Mouse (Mus musculus) embryo, embryonic 9.5 days (tissue): ENCODE measurements around the gene Faap100.
"Not testable (repeated sequence)": the region's sequence is repeated elsewhere in the genome, so short reads cannot be mapped to it uniquely, and the experiment has no call there.

Source experiments
- DNase-seq: peaks from one replicate; pipeline ENCODE4 v3.0.0-alpha.2; 2017; ENCODE audit errors: extremely low spot score

Faap100 gene

DNA sequence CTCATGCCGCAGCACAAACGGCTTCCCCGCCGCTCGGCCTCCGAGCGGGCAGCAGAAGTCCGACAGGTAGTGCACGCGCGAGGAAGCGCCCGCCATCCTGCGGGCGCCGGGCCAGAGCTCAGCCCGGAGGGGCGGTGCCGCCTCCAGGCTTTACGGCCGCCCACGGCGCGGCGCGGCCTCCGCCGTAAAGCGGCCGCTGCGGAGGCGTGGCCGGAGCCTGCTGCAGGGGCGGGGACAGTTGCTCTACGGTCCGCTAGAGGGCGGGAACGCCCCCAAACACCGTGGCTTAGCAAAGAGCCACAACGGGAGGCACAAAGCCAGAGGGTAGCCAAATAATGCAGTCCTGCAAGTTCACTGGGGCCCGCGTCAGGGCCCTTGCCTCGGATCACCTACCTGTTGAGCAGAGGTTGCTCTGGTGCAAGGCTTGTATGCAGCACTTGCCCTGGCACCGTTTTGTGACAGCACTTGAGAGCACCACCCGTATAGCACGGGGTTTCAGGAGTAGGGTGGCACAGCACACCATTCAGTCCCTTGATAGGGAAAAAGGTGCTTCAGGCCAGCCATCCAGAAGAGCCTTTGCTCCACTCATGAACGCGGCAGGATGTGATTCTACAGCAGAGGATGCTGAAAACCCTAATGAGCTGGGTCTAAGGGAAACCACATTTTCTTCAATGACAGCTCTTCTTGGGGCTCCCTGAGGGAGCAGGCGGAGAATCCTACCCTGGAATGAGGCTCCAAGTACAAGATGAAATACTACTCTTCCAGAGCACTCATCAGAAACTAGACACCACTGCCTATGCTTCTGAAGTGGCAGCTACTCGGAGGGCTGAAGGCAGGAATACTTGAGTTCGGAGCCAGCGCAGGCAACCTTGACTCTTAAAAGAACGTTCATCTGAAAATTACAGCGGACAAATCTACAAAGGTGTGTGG lies at the start of gene Faap100:
Gene Faap100, minus strand, starts transcription at position 154 of the 930 bp plus-strand sequence.
- peak; percentile 88 for DNase-seq

DNA sequence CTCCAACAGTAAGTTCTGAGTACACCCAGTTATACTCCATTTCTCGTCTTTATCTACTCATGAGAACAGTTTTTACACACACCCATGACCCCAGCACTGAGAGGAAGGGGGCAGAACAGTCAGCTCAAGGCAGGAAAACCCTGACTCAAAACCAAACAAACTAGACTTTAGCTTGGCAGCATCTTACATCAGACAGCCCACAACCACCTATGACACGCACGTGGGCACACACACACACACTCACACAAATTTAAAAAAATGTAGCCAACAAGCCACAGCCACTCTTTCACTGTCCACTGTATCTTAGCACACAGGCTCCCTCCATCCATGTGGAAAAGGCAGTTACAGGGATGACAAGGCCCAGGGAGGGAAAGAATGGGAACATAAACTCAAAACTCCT lies 48.2 kb upstream of the Faap100 start:
- DNase-seq = no peak

DNA sequence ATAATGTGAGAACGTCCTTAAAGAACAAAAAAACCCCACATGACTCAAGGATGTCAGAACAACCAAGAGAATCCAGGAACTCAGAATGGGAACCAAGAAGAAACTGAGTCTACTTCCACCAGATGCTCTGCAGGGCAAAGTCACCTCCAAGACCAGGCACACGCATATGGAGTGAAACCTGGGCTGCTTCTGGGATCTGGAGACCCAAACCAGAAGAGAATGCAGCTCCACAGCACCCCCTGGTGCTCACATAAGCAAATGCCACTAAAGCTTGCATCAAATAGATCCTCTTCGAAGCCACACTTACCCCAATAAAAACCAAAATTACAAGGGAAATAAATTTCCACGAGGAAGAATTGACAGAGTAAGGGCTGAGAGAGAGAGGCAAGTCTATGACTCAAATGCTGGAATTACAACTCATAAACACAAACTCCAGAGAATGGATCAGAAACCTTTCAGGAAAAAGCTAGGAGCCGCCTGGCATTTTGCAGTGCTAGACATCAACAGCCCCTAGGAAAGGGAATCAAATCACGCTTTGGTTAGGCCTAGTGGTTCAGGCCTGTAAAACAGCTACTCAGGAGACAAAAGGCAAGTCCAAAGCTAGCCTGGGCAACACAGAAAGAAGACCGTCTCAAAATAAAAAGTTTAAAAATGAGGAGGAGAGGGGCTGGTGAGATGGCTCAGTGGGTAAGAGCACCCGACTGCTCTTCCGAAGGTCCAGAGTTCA lies 45.2 kb upstream of the Faap100 start:
- peak; percentile 50 for DNase-seq

DNA sequence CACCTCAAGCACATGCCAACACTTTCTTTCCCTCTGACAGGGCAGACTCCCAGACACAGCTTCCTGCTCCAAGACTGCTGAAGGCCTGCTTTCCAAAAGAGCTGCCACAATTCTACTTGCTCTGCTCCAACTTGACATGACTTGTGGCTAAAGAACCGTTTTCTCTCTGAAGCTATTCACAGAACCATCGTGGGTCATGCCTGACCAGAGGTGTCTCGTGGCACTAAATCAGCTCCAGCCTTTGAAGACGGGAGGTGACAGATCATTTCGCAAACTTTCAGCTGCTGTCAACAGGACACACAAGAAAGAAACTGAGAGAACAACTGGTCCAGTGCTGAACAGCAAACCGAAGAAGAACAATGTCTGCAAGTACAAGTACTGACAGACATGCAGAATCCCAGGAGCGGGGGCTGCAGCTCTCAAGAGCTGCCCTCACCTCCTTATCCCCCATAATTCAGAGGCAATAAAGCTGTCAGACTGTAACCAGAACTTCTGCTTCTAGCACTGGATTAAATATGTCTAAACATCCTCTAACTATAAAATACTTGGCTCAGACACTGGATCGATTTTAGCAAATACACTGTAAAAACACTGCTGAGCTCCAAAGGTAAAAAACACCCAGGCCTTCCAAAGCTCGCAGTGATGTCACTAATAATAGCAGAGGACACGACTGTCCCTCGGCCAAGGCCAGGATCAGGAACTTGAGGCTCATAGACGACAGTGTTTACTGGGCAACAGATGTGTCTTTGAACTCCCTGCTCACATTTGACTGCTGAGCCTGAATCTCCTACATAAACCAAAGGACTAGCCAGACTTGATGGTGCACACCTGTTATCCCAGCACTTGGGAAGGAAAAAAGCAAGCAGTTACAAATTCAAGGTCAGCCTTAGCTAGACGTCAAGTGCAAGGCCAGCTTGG lies 44.3 kb upstream of the Faap100 start:
- DNase-seq = no peak

DNA sequence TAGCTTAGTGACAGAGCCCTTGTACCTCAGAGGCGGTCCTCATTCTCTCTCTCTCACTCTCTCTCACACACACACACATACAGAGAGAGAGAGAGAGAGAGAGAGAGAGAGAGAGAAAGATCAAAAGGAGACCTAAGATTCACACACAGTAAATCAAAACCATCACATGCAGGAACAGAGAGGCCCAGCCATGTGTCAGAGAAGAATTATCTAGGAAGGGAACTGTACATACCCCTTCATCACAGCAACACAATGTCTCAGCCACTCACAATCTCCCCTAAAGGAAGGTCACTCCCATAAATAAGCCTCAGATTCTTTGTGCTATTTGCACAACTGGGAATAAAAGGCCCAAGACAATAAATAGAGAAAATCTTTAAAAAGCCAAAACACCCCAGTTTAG lies 40.0 kb upstream of the Faap100 start:
- DNase-seq = no peak

DNA sequence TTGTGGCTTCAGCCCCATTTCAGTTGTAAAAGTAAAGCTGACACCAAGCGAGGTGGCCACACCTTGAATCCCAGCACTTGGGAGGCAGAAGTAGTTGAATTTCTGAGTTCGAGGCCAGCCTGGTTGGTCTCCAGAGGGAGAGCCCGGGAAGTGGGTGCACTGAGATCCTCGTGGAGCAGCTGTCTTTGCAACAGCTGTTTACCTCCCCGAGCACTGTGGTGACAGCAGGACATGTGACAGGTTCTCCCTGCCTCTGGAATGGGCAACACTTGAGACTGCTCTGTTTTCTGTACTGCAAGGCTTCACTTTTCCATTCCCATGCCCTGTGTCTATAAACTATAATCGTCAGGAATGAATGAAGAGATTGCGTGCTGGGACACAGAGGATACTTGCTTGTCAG lies 39.3 kb upstream of the Faap100 start:
- DNase-seq = no peak

DNA sequence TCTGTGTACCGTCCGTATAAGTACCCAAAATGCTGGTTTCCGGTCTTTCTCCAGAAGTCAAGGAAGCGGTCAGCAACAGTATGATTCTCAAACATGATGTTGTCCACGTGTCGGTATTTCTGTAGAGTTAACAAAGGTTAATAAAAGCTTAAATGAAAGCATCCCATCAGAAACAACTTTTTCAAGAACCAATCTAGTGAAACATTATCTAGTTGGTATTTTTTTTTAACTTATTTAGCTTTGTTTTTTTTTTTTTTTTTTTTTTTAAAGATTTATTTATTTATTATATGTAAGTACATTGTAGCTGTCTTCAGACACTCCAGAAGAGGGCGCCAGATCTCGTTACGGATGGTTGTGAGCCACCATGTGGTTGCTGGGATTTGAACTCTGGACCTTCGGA lies 35.1 kb upstream of the Faap100 start:
- DNase-seq = not testable (repeated sequence)

DNA sequence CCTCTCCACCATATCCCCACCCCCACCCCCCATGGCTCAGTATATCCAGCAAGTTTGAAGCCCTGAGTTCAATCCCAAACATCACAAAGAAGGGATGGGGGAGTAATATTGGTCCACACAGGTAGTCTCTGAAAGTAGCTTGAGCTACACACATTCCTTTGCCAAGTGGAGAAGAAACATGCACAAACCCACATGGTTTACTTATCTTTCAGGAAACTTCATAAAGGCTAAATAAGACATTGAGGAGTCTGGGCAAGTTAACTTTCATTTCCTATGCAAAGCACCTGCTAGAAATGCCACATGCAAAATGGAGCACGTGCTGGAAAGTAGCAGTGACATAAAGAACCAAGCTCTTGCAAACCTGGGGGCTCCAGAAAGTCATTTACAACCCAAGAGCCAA lies 27.9 kb upstream of the Faap100 start:
- DNase-seq = no peak

DNA sequence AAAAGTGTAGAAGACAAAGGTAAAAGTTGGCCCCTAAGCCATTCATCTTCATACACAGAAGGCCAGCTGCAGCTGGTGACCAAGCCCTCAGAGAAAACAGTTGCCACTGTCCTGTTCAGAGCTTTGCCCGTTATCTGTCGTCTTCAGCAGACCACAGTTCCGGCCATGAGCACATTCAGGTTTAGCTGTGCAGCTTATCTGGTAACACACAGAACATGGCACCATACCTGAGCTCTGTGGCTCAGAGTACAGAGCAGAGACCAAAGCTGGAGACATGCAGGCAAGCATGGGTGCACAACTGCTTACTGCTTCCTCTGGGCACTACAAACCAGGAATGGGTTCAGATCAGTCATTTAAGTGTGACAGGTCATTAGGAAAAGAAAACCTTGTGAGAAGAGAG lies 27.3 kb upstream of the Faap100 start:
- DNase-seq = no peak

DNA sequence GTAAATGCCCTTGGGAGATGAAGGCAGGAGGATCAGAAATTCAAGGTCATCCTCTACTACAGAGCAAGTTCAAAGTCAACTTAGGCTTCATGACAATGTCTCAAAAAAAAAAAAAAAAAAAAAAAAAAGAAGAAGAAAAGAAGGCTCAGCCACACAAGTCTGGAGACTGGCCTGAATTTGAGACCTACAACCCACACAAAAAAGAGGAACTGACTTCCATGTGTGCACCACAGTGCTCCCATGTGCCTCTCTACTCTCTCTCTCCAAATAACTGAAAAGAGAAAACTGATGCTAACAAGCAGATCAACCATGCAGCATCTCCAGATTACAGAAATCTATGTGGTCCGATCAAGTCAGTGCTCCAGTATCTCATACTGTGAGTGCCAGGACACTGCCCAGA lies 26.2 kb upstream of the Faap100 start:
- no peak for DNase-seq

DNA sequence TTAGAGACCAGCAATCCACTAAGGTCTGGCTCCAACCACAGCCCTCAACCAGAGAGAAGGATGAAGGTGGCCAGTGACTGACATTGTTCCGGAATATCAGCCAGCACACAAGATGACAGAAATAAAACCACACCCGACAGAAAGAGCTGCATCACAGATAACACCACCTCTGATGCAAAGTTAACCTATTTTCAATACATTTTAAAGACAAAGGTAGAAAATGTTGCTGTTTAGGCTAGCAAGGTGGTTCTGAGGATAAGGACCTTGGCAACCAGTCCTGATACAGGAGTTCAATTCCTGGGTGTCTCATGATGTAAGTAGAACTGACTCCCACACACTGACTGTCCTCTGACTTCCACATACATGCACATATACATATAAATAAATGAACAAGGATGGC lies 20.8 kb upstream of the Faap100 start:
- no peak for DNase-seq

DNA sequence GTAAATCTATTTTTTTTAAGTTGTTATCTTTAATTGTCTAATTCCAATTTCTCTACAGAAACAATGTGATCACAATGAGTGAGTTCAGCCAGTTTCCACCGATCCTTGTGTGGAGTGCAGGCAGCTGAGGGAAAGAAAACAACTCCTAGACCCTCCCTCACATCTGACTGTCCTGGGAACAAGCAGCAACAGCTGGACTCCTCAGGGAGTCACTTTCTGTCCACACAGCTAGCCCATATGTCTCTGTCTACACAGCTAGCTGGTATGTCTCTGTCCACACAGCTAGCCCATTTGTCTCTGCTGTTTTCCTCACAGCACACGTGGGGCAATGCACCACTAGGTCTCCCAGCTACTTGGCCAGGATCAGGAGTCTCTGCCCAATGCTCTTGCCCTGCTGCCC lies 19.0 kb upstream of the Faap100 start:
- DNase-seq = no peak

DNA sequence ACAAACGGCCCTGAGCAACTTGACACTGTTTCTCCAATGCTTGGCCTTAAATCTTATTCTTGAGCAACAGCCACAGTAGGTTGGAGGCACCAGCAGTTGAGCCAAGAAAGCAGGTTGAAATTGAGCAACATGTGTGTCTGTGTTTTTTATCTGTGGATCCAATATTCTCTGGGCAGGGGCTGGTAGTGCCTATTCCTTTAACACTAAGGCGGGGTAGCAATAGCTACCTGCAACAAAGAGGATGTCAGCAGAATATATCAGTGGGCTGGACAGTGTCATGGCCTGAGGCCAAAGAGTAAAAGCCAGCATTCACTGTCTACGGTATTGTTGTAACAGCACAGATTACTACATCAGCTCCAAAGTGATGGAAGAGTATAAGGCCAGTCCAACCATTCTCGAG lies 17.1 kb upstream of the Faap100 start:
- no peak for DNase-seq

DNA sequence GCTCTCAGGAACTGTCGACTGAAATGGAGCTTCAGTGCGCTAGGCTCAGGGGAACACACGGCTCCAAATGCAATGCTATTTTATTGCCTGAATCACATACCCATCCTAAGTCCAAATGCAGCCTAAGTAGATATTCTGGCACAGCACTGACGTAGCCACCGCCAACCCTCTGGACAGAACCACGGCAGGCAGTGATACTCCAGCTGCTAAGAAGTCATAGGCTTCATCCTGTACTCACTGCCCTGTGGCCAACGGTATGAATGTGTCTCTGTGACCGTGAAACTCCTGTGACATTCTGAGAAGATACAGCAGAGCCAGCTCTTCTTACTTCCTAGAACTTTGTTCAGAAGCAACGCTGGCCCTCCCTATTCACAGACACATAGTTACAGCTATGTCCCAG lies 10.0 kb upstream of the Faap100 start:
- no peak for DNase-seq

DNA sequence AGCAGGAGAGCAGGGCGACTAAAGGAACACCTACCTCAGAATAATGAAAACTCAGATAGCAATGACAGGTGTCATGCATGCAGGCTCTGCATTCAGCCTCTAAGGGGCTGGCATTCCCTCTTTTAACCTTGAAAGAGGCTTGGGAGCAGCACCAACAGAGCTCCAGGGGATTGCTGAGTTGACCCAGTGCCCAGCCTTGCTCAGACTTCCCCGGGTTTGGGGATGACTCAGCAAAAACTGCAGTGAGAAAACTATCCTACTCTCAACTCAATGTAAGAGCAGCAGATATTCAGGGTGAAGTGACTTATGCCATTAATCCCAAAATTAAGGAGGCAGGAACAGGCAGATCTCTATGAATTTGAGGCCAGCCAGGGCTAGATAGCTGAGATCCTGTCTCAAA lies 8.6 kb upstream of the Faap100 start:
- no peak for DNase-seq

DNA sequence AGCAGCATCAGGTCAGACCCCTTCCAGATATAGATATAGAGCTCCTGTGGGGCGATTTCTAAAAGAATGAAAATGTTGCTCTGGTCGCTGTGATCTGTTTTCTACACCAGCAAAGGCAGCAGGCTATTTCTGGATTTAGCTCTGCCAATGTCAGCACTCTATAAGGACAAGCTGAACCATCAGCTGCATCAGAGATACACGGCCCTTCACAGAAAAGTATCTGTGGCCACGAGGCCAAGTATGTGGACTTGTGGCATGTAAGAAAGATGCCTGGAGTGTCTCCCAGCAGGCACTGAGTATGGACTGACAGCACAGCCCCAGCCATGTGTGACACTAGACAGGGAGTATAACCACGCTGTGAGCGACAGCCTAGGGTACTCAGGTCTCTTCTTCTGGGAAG lies 8.1 kb upstream of the Faap100 start:
- DNase-seq = no peak

DNA sequence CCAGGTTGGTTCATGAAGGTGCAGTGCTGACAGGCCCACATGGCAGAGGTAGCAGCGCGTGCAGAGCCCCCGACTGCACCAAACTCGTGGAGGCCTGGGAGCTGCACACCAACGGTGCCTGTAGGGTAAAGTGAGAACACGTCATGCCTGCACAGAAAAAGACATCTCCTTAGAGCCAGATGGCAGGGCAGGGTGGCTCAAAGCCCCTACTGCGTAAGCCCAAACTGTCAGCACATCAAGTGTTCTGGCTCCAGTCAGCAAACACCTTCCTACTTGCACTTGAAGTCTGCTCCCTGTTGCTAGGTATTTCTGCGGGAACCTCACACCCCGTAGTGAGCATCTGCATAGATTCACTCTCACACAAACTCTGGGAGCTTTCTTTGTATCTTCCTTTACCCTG lies 3.9 kb upstream of the Faap100 start:
- no peak for DNase-seq

DNA sequence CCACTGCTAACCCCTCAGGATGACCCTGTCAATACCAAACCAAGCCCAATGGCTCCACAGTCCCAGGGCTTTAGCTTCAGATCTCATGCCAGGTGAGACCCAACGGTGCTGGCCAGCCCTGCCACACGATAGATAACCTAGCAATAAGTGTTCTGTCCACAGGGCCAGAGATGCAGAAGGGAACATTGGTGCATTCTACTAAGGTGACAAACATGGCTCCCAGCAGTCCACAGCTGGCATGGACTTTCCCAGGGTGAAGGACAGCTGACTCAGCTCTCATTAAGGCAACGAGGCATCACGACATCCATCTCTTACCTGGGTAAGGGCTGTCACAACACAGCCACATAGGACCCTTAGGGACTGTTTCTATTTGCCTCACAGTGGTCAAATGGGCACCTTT lies 2.6 kb upstream of the Faap100 start:
- no peak for DNase-seq

DNA sequence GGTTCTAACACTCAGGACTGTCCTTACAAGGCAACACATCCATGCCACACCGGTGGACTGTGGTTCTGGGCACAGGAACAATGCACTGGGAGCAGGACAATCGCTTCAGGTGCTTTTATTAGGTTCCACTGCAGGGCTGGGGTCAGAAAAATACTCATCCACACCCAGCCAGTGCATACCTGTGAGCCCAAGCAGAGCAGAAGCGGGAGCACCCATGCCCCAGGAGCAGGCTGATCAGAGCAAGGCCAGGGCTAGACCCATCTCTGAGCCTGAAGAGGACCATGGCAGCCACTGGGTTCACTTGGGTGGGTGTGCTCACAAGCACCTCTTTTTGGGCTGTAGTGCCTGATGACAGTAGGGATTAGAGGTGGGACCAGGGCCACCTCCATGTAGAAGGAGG lies 1.7 kb upstream of the Faap100 start:
- DNase-seq = no peak

DNA sequence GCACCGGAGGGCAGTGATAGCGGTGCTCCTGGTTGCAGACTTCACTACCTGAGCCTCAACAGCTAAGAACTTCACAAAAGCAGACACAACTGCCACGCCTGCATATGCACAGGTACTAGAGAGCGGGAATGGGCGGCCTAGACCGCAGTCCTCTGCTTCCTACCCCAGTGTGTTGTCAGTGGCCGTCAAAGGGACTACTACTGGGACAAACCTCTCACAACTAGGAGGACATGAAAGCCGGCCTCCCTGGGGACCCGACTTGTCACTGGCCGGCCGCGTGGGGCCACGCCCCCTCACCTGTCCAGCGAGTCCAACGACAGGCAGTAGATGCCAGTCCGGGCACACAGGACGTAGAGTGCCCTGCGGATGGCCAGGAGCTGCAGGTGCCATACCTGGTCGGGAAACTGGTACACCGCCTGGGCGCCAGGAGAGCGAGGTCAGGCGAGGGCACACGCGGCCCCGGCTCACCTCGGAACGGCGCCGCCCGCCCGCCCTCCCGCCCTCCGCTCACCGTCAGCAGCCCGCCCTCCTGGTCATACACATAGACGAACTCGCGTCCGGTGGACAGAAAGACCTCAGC lies 443 bp downstream of the Faap100 start:
- no peak for DNase-seq

DNA sequence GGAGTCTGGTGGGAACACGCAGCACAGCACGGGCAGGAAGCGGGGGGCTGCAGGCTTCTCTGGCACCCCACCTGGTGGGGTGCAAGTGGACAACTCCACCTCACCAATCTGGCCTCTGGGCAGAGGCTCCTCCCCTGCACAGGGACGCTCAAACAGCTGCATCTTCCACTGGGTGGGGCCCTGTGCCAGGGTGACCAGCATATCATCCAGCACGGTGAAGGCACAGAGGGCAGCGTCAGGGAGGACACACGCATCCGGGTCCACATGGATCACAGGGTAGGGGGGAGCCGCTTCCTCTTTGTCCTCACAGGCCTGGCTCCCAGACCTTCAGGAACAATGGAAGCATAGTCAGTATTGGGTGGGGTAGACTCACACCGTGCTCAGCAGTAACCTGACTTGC lies 1.2 kb downstream of the Faap100 start:
- DNase-seq = no peak
